Mouse (Mus musculus) splenic B cell, adult 2 months (primary cell): ENCODE measurements around the gene Slc9a3.
A peak's percentile ranks its signal among the peaks of the same experiment; 100 is the strongest.

Experiments
- DNase-seq: peaks from one replicate; pipeline ENCODE4 v3.0.0-alpha.2; 2011; ENCODE audit warnings: low read depth, low spot score
- H3K27me3 ChIP-seq: 2 replicates; pipeline ENCODE4 v1.6.1; 2012; ENCODE audit warnings: mild to moderate bottlenecking, low read length, moderate library complexity, mixed read lengths; ENCODE audit not compliant: control insufficient read depth, poor library complexity, insufficient read depth, severe bottlenecking
- H3K36me3 ChIP-seq: 2 replicates; pipeline ENCODE4 v1.6.1; 2012; ENCODE audit warnings: mild to moderate bottlenecking, low read length, moderate library complexity, mixed read lengths; ENCODE audit not compliant: control insufficient read depth, poor library complexity, insufficient read depth, severe bottlenecking

Slc9a3 gene

DNA sequence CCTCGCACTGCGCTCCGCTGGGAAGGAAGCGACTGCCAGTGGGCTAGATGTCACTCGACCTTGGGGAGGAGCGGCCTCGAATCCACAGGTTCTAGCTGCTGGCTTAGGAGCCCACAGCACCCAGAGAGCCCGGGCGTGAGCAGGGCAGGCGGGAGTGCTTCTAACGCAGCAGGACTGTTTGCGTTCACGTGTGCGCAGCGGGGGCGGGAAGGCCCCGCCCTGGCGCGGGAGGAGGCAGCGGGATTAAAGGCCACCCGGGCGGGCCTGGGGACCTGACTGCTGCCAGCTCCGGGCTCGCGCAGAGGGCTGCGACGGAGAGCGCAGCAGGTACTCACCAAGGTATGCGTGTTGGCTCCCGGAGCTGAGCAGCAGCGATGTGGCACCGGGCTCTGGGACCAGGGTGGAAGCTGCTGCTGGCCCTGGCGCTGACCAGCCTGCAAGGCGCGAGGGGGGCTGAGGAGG, at the start of gene Slc9a3:
Gene Slc9a3, plus strand, starts transcription at position 317 of the 462 bp plus-strand sequence.
- DNase-seq = no peak
- H3K27me3 ChIP-seq = no peaks in the 10 kb centered on the region

GRCm38 (mm10) chr13:74071714-74072113, 49.5 kb upstream of the Slc9a3 start:
- Histone ChIP-seq H3K36me3 (no peaks in the 10 kb centered on the region), H3K27me3 (no peaks in the 10 kb centered on the region)
- no peak for DNase-seq

More for the DNA sequence above, at the start of gene Slc9a3:
- no peaks in the 10 kb centered on the region for H3K36me3 ChIP-seq

GRCm38 (mm10) chr13:74073369-74073768, 47.9 kb upstream of the Slc9a3 start:
- no peaks in the 10 kb centered on the region for H3K36me3 ChIP-seq
- no peak for DNase-seq
- H3K27me3 ChIP-seq = no peaks in the 10 kb centered on the region

DNA sequence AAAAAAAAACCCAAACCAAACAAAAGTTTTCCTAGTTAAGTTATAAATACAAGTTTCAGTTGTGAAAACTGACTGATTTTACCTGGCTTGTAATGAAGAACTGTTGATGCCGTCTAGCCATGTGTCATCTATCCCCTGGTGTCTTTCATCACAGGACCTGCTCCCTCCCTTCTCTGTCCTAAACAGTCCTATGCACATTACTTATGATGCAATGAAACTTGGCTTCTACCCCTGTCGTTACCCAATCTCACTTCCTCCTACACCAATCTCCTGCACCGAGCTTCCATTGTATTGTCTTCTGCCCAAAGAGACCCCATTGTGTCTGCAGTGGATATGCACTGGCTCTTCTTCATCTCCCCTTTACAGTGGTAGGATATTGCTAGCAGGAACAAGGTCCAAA, 31.0 kb upstream of the Slc9a3 start:
- no peaks in the 10 kb centered on the region for H3K36me3 ChIP-seq
- DNase-seq = no peak
- no peaks in the 10 kb centered on the region for H3K27me3 ChIP-seq

- Histone ChIP-seq H3K27me3 (no peaks in the 10 kb centered on the region), H3K36me3 (no peaks in the 10 kb centered on the region)
- DNase-seq = no peak
These were observed 25.3 kb upstream of the Slc9a3 start for GRCm38 (mm10) chr13:74095936-74096335.

DNA sequence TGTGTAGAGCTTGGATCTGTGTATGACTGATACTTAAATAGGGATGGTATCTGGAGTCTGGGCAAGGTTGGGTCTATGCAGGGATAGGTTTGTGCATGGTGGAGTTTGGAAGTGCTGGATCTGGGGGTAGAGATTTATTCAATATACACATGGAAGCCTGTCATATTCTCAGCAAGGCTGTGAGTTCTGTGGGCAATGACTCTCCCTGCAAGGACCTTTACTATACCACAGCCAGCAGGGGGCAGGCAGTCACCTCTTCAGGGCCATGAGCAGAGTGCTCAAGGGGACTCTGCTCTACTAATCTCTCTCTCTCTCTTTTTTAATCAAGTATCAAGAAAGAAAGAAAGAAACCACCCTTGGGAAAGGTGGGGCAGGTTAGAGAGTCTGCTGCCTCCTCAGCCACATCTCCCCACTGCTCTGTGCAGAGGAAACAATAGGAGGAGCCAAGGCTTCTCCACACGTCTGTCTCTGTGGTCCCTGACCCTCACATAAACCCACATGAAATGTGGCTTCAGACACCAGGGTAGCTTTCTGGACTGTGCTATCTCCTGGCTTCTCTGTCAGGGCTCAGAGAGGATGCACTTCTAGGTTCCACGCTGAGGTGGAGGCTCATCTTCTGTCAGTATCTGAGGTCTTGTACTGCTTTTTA, 24.4 kb upstream of the Slc9a3 start:
- H3K36me3 ChIP-seq = no peaks in the 10 kb centered on the region
- peak; percentile 62 for DNase-seq
- no peaks in the 10 kb centered on the region for H3K27me3 ChIP-seq

- no peak for DNase-seq
- H3K27me3 ChIP-seq = no peaks in the 10 kb centered on the region
These were observed 22.3 kb upstream of the Slc9a3 start for GRCm38 (mm10) chr13:74098913-74099312.

GRCm38 (mm10) chr13:74102108-74102830, 19.0 kb upstream of the Slc9a3 start:
- H3K27me3 ChIP-seq = no peaks in the 10 kb centered on the region
- no peak for DNase-seq
- H3K36me3 ChIP-seq = no peaks in the 10 kb centered on the region

More at GRCm38 (mm10) chr13:74098913-74099312, 22.3 kb upstream of the Slc9a3 start:
- no peaks in the 10 kb centered on the region for H3K36me3 ChIP-seq

DNA sequence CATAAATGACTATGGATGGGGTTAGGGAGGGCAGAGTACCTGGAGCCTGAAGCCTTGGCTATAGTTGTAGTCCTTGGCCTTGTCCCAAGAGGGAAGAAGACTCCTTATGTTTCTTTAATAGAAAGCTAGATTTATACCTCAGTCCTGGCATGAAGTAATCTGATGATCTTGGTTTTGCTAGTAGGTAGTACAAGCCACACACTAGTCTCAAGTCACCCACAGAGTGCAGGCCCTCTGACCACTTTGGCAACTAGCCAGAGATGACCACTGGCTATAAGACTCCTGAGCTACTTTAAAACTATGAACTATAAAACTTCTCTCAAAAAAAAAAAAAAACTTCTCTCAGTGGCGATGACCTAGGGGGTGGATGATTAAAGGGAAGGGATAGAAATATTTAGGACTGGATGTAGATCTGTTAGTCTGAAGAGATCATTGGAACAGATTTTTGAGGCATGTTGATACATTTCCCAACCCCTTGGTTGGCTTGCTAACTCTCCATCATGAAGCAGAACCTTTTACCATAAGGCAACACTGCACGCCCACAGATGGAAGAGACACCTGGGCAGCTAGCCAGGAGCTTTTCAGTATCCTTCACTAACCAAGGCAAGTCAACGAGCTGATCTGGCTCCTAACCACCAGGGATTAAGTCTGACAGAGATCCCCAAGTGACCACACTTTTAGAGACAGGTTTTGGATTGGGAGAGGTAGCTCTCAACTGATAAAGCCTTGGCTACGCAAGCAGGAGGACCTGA, 18.2 kb upstream of the Slc9a3 start:
- Histone ChIP-seq H3K27me3 (no peaks in the 10 kb centered on the region), H3K36me3 (no peaks in the 10 kb centered on the region)
- no peak for DNase-seq

GRCm38 (mm10) chr13:74104417-74104816, 16.8 kb upstream of the Slc9a3 start:
- DNase-seq = no peak
- no peaks in the 10 kb centered on the region for H3K27me3 ChIP-seq
- no peaks in the 10 kb centered on the region for H3K36me3 ChIP-seq

DNA sequence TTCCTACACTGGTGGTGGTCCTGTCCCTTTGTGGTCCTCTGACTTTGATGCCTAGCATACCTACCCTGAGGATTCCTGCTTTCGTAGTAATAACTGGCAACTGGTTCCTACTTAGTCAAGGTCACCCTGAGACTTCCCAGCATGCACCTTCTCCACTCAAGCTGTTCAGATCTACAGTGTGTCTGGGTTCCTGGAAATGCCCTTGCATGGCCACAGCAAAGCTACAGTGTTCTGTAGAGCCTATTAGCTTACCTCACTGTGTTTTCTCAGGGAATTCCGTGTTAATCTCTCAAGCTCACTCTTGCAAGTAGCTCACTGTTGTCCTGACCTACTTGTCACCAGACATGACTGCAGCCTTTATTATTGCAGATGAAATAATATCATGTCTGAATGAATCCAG, 13.8 kb upstream of the Slc9a3 start:
- no peaks in the 10 kb centered on the region for H3K36me3 ChIP-seq
- no peak for DNase-seq

GRCm38 (mm10) chr13:74112593-74112992, 8.7 kb upstream of the Slc9a3 start:
- Histone ChIP-seq H3K36me3 (no peaks in the 10 kb centered on the region), H3K27me3 (no peaks in the 10 kb centered on the region)
- DNase-seq = no peak

More for the DNA sequence above, 13.8 kb upstream of the Slc9a3 start:
- H3K27me3 ChIP-seq = no peaks in the 10 kb centered on the region

GRCm38 (mm10) chr13:74113626-74114191, 7.5 kb upstream of the Slc9a3 start:
- Histone ChIP-seq H3K36me3 (no peaks in the 10 kb centered on the region), H3K27me3 (no peaks in the 10 kb centered on the region)
- no peak for DNase-seq

- H3K27me3 ChIP-seq = no peaks in the 10 kb centered on the region
- no peak for DNase-seq
These were observed 606 bp downstream of the Slc9a3 start for GRCm38 (mm10) chr13:74121795-74122330.

More at GRCm38 (mm10) chr13:74121795-74122330, 606 bp downstream of the Slc9a3 start:
- H3K36me3 ChIP-seq = no peaks in the 10 kb centered on the region
